Mouse (Mus musculus) ES-E14 (cell line): ENCODE measurements around the gene Tbc1d32.

Experiments used
- CHD2 ChIP-seq: IDR thresholded peaks from 2 replicates; pipeline ENCODE4 v1.6.1; 2014; ENCODE audit warnings: mild to moderate bottlenecking, low read depth, low read length, inconsistent platforms
- MAFK ChIP-seq: IDR thresholded peaks from 2 replicates; pipeline ENCODE4 v1.6.1; 2014; ENCODE audit warnings: mild to moderate bottlenecking, low read depth, low read length, inconsistent platforms; ENCODE audit not compliant: insufficient read depth
- ZC3H11A ChIP-seq: IDR thresholded peaks from 2 replicates; pipeline ENCODE4 v1.6.1; 2012; ENCODE audit warnings: low read depth, mild to moderate bottlenecking, inconsistent platforms, low read length, borderline replicate concordance
- ZNF384 ChIP-seq: IDR thresholded peaks from 2 replicates; pipeline ENCODE4 v1.6.1; 2012; ENCODE audit warnings: low read depth, low read length, inconsistent platforms

DNA sequence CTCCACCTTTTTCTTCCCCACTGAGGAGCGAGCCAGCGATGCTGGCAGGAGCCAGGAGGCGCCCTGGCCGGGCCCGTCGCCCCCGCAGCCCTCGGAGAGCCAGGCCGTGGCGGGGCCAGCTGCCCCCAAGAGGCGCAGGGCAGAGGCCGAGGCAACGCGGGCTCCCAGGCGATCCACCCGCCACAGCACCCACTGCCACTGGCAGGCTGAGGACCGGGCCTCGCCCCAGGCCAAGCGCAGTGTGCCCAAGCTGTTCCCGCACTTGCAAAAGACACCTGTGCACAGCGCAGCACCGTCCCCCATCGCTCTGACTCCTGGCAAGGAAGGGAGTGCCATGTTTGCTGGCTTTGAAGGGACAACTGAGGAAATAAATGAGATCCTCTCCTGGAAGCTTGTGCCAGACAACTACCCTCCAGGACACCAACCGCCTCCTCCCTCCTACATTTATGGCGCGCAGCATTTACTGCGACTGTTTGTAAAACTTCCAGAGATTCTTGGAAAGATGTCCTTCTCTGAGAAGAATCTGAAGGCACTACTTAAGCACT is 112.8 kb downstream of the Tbc1d32 start:
- TF ChIP-seq ZC3H11A: no peak
- no peak for TF ChIP-seq CHD2
- TF ChIP-seq MAFK: no peak
- TF ChIP-seq ZNF384: no peak
